Mouse (Mus musculus) MEL (cell line): ENCODE data around the gene Nexn.

Experiments
- CTCF ChIP-seq, 3 experiments: IDR thresholded peaks in 2 of 3; conservative IDR thresholded peaks in 1 of 3; 2 replicates each; pipeline ENCODE4 v1.5.1; 2011 to 2012; ENCODE audit warnings: low read length in 3 of 3, low read depth in 2 of 3, mild to moderate bottlenecking in 2 of 3, improper control_type of control experiment in 1 of 3, inconsistent platforms in 1 of 3, mixed read lengths in 1 of 3, moderate library complexity in 1 of 3; ENCODE audit not compliant: control insufficient read depth in 1 of 3, insufficient read depth in 1 of 3, poor library complexity in 1 of 3, severe bottlenecking in 1 of 3
- EP300 ChIP-seq, 2 experiments: IDR thresholded peaks; 2 replicates each; pipeline ENCODE4 v1.6.1; 2011; ENCODE audit warnings: improper control_type of control experiment in 2 of 2, low read length in 2 of 2, low read depth in 1 of 2, mild to moderate bottlenecking in 1 of 2
- GATA1 ChIP-seq: IDR thresholded peaks from 2 replicates; pipeline ENCODE4 v1.6.1; 2011; ENCODE audit warnings: low read depth, low read length, improper control_type of control experiment
- POLR2A ChIP-seq, 2 experiments: IDR thresholded peaks; 2 replicates each; pipeline ENCODE4 v1.6.1; 2011 to 2012; ENCODE audit warnings: low read length in 2 of 2, mild to moderate bottlenecking in 2 of 2, control low read depth in 1 of 2, improper control_type of control experiment in 1 of 2, low read depth in 1 of 2, moderate library complexity in 1 of 2; ENCODE audit not compliant: control insufficient read depth in 1 of 2, insufficient read depth in 1 of 2, poor library complexity in 1 of 2
- TAL1 ChIP-seq: IDR thresholded peaks from 2 replicates; pipeline ENCODE4 v1.6.1; 2012; ENCODE audit warnings: mild to moderate bottlenecking, inconsistent platforms, low read length, moderate library complexity, mixed read lengths
- USF1 ChIP-seq: IDR thresholded peaks from 2 replicates; pipeline ENCODE4 v1.6.1; 2014; ENCODE audit warnings: low read depth, mild to moderate bottlenecking, inconsistent platforms, low read length, improper control_type of control experiment, moderate library complexity
- USF2 ChIP-seq, 2 experiments: IDR thresholded peaks; 2 replicates each; pipeline ENCODE4 v1.6.1; 2011 to 2012; ENCODE audit warnings: improper control_type of control experiment in 2 of 2, low read length in 2 of 2, borderline replicate concordance in 1 of 2, inconsistent platforms in 1 of 2, low read depth in 1 of 2, mild to moderate bottlenecking in 1 of 2; ENCODE audit not compliant: insufficient read depth in 1 of 2
- ZNF384 ChIP-seq: IDR thresholded peaks from 2 replicates; pipeline ENCODE4 v1.6.1; 2012; ENCODE audit warnings: low read depth, mild to moderate bottlenecking, inconsistent platforms, low read length, improper control_type of control experiment

GRCm38 (mm10) chr3:152201181-152201580 is 65.0 kb downstream of the Nexn start:
- TF ChIP-seq EP300 (IDR thresholded peaks at IDR 0.05; ENCODE audit: low read depth in 1 of 2, low read length in 2 of 2) (no peak), ZNF384 (no peak), POLR2A (IDR thresholded peaks at IDR 0.05; ENCODE audit: control insufficient read depth in 1 of 2, insufficient read depth in 1 of 2, low read depth in 1 of 2, low read length in 2 of 2, poor library complexity in 1 of 2) (no peak), USF1 (no peak), TAL1 (no peak), CTCF (IDR thresholded peaks at IDR 0.05 in 2 of 3, conservative IDR thresholded peaks at IDR 0.05 in 1 of 3; ENCODE audit: control insufficient read depth in 1 of 3, insufficient read depth in 1 of 3, low read depth in 2 of 3, low read length in 3 of 3, poor library complexity in 1 of 3, severe bottlenecking in 1 of 3) (no peak), USF2 (IDR thresholded peaks at IDR 0.05; ENCODE audit: borderline replicate concordance in 1 of 2, insufficient read depth in 1 of 2, low read depth in 1 of 2, low read length in 2 of 2) (no peak), GATA1 (no peak)
